Mouse (Mus musculus): ENCODE results near the gene Cers2. TPM values are rescaled to one million over a fixed set of nuclear protein-coding genes. Genes with fewer than 3 reads are reported as not detected.
"Not testable (repeated sequence)": the region's sequence is repeated elsewhere in the genome, so short reads cannot be mapped to it uniquely, and the experiment has no call there.

Cers2 gene
- total RNA-seq, 2 experiments from 2014 or later: 239 to 254 TPM

DNA sequence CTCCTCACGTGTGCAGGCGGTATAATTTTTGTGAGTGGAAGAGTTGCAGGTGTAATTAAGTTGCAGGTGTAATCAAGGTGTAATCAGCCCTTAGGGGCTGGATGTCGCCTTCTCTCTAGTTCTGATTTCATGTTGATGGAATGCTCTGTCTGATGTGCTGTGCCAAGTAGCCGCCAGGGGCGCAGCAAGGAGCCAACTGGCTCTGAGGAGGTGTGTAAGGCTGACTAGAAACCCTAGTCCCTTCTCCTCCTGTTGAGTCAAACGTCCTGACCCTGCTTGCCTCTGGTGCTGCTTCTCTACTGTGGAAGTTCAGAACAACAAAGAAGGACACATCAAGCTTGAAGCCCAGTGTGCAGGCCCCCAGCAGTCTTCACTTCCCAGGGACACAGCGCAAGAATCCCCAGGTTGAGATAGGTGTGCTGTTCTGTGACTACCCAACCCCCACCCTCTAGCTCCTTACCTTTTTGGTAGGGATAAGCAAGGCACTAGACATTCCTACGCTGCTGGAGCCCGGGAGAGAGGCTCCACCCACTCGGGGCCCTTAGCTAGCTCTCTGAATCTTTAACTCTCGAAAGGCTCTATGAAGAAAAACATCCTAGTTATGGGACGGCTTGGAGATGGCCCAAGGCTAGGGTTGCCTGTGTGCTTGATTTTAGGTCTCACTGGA, 3.0 kb downstream of the Cers2 start:
- DNase-seq: peak; percentile 71 to 77

GRCm38 (mm10) chr3:95318548-95318947, 4.0 kb downstream of the Cers2 start:
- peak; percentile 84 to 88 for DNase-seq

DNA sequence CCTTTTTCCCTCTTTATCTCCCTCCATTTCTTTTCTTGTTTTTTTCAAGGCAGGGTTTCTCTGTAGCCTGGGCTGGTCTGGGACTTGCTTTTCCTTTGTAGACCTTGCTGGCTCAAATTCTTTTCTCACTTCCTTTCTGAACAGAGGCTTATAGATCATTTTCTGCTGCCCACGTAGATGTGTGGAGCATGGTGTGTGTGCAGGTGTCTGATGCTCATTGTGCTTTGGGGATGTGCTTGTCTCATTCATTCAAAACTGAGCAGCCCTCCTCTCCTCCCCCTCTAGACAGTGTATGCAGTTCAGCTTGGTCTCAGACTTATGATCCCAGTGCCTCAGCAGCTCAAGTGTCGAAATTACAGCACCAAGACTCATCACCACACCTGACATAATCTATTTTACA, 4.5 kb downstream of the Cers2 start:
- DNase-seq: no peak

DNA sequence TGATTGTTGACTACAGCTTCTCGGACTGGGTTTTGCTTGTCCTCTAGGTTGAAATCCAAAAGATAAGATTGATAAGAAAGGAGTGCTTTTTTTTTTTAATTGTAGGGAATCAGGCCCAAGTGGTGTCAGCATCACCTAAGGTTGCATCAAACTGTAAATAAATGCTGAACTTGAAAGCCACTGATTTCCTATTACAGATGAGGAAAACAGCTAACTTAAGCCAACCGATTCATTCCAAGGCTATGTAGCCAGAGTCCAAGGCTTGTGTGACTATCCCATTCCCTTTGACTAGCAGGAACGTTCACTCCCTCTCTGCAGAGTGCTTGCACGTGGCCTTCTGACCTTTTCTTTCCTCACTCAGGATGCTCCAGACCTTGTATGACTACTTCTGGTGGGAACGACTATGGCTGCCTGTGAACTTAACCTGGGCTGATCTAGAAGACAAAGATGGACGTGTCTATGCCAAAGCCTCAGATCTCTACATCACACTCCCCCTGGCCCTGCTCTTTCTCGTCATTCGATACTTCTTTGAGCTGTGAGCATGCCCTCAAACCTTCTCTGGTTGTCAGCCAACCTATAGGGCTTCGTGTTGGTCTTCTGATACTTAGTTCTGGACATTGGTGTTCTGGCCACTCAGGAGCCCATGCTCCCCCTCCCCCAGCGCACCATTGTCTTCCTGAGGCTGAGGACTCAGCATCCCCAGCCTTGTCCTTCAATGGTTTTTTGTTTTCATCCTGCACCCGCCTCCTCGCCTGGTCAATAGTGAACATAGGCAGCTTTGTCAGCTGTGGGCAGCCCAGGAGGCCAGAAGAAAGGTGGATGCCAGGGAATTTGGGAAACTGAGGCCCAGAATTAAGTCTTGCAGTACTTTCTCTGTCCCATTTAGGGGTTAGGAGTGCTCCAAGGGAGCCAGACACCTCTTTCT, 5.4 kb downstream of the Cers2 start:
- DNase-seq: peak in 1 of 2 experiments; percentile 39

DNA sequence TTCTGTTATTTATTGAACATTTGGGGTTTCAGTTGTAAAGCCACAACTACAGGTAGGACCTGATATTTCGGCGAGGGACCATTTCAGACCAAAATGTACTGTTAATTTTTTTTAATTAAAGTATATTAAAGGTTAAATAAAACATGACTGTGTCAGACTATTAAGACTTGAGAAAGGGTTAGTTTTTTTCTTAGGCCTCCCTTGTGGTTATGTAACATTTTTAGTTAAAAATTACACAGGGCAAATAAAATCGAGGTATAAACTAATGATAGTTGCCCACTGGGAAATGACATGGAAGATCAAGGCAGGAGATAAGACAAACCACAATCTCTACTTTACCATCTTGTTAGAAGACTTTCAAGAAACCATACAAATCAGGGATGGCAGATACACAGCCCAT, 8.8 kb downstream of the Cers2 start:
- DNase-seq: no peak

GRCm38 (mm10) chr3:95324454-95325144, 10.0 kb downstream of the Cers2 start:
- DNase-seq: no peak

- DNase-seq: no peak
Measured at GRCm38 (mm10) chr3:95328803-95329404, 14.3 kb downstream of the Cers2 start.

DNA sequence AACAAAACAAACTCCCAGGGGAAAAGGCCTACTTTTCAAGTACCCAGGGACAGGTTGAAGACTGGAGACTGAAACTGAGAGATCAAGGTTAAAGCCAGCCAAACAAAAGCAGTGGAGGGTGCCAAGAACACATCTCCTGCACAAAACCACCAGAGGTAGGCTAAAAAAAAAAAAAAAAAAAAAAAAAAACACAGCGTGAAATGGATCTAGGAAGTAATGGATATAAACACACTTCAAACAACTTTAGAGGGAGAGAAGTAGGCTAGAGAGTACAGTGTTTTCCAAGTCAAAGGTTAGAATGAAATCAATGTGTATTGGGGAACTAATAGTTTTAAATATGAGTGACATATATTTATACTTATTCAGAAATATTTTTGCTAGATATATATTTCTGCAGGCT, 16.9 kb downstream of the Cers2 start:
- DNase-seq: no peak

DNA sequence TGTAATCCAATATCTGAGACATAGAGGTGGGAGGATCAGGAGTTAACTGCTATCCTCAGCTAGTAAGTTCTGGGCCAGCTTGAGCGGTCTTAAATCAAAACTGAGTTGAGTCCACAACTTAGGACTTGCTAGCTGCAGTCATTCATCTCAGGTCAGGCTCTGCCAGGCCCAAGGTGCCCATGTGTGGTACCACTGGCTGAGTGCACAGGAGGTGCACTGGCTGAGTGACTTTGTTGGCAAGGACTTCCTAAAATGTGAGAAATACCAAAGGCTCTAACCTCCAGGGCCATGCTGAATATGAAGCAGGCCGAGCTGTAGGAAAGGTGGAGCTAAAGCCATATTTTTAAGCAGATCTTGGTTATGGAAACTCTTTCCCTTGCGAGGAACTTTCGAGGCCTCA, 22.8 kb downstream of the Cers2 start:
- DNase-seq: no peak

DNA sequence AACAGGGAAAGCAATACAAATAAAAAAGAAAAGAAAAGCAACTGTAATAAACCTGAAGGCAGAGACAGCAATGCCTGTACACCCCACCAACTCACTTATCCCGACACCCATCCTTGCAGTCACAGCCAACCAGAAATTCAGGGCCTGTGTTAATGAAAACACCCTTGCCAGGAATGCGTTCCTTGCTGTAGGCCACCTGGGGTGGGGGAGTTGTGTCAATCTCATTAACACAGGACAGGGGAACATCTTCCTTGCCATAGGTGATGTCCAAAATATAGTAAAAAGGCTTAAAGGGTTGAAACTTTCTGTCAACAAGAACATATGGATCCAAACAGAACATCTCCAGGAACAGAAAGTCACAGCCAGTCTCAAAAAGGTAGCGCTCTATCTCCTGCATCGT, 23.7 kb downstream of the Cers2 start:
- DNase-seq: no peak

DNA sequence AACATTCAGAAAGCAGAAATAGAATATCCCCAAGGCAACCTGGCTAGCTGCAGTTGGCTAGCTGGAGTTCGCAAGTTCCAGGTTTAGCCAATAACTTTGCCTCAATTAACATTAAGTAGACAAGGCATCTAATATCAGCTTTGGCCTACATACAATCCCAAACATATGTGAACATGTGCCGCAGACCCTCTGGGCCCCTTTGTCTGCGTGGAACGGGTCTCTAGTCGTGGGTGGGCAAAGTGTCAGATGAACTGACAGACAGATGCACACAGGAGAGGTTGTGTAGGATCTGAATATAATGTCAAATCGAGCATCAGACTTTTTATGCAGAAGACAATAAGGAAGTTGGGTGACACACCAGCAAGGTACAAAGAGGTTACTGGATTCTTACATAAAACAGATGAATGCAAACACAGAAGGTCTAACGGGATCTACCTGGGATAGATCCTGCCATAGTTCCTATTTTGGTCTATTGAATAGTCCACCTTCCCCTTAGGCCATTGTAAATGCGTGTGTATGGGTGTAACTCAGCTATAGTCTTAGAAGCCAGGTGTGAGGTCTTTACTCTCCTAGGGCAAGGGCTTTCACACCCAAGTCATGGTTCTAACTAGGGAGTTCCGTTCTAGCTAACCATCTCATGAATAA, 28.9 kb downstream of the Cers2 start:
- DNase-seq: not testable (repeated sequence)

GRCm38 (mm10) chr3:95346454-95346853, 31.9 kb downstream of the Cers2 start:
- no peak for DNase-seq

DNA sequence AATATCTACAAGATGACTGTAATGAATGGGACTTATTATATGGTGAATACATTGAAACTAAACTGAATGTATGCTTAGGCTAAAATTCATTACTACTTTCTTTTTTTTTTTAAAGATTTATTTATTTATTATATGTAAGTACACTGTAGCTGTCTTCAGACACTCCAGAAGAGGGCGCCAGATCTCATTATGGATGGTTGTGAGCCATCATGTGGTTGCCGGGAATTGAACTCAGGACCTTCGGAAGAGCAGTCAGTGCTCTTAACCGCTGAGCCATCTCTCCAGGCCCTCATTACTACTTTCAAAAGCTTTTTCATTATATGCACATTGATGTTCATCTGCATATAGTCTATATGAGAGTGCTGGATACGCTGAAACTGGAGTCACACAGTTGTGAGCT, 33.8 kb downstream of the Cers2 start:
- not testable (repeated sequence) for DNase-seq

DNA sequence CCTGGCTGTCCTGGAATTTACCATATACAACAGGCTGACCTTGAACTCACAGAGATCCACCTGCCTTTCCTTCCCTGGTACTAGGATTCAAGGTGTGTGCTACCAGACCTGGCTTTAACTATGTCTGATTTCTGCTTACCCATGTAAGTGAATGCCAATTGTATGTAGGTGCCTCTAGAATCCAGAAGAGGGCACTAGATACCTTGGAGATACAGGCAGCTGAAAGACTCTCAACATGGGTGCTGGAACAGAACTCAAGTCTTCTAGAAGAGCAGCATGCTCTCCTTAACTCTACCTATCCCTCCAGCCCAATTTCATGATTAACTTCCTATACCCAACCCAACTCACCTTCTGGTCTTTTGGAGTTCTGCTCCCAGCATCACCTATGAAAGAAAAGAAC, 34.9 kb downstream of the Cers2 start:
- DNase-seq: no peak

GRCm38 (mm10) chr3:95355911-95356544, 41.4 kb downstream of the Cers2 start:
- not testable (repeated sequence) for DNase-seq

GRCm38 (mm10) chr3:95356701-95357449, 42.3 kb downstream of the Cers2 start, which contains the start of gene Setdb1:
Gene Setdb1, minus strand, starts transcription at chr3:95357202.
- peak; percentile 95 to 97 for DNase-seq

DNA sequence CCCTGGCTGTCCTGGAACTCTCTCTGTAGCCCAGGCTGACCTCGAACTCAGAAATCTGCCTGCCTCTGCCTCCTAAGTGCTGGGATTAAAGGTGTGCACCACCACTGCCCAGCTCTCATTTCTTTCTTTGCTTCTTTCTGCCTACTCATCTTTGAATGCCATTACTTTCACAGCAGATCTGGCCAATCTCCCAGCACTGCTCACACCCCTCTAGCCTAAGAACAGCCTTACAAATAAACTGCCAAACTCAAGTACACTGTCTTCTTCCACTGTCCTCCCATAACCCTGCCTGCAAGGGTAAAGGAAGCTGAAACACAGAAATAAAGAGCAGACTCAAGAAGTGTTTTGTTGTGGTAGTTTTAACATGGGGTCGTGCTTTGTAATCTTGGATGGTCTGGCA, 43.2 kb downstream of the Cers2 start:
- no peak for DNase-seq

DNA sequence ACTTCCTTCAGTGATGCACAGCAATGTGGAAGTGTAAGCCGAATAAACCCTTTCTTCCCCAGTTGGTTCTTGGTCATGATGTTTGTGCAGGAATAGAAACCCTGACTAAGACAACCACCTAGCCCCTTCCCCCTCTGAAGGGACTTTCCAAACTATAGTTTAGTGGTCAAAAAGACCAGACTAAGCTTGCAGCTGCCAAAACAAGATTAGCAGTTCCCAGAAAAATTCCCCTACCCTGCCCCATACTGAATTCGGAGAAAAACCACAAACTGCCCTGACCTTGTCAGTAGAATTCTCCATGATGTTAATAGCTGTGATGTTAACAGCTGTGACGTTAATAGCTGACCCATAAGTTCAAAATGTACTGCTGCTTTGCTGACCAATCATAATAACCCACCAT, 45.7 kb downstream of the Cers2 start:
- DNase-seq: not testable (repeated sequence)

DNA sequence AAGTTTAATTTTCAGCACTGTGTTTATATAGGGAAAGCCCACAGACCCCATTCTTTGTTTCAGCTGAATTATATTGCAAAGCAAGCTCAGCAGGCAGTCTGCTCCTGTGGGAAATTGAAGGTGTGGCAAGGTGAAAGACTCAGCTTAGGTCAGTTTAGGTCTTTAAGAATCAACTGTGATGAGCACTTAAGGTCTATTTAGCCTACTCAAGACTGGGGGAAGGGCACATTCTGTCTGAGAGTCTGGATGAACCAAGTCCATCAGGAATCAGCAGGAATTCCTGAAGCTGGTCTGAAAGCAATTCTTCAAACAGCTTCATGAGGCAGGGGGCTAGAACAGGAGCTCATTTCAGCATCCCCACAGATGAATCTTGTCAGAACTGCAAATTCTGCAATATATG, 55.5 kb downstream of the Cers2 start:
- DNase-seq: no peak
